Comparison of ENCODE assay signal across 25 mouse cellular contexts in genomic region chr16:97110028-97110427, GRCm38 (mm10).
DNase-seq lines count a peak whose midpoint lies in the region; ATAC-seq lines count a peak whose summit lies in the region.
"Had no signal": no experiment of that assay in that cellular context is flagged by ENCODE, and none has a peak within 500 bp of the region (broad histone marks: within the 10 kb centered on the region; RNA-seq: fewer than 3 reads in every experiment).

No protein-coding gene starts in this region.

- H3K4me3 ChIP-seq in kidney, embryonic 16.5 days (ENCODE audit: low read length), result no peak overlapping the region
- H3K4me3 ChIP-seq: forebrain, embryonic 10.5 days; hindbrain, embryonic 15.5 days; intestine, embryonic 15.5 days; limb, embryonic 10.5 days; midbrain, embryonic 10.5 days had no signal

- peak; percentile 29 to 52 for DNase-seq in cerebellum, postnatal 10 days
- no peak for DNase-seq in cerebellum, postnatal 36 days
- DNase-seq in left cerebral cortex, postnatal 14 days (ENCODE audit: low spot score in 2 of 2), result peak; percentile 50 to 70
- no peak for DNase-seq in left cerebral cortex, postnatal 10 days (ENCODE audit: extremely low spot score in 1 of 2, low spot score in 2 of 2)
- peak; percentile 11 for DNase-seq in right cerebral cortex, postnatal 25 days
- DNase-seq in right cerebral cortex, postnatal 4 days, result no peak
- DNase-seq in gastrocnemius, adult 8-10 months (ENCODE audit: low spot score in 2 of 2), result no peak
- DNase-seq: adrenal gland, adult 8-10 months; cerebellum, adult 11-12 months; cerebellum, postnatal 25 days; heart, adult 18-20 months; heart, postnatal 36 days; kidney, adult 9 months; kidney, postnatal 4 days; layer of hippocampus, adult 9-11 months; liver, postnatal 0 days; thymus, postnatal 14 days had no signal

- no peak overlapping the region for H3K4me2 ChIP-seq in kidney, embryonic 16.5 days (replicated peaks; ENCODE audit: low read depth, low read length)
- H3K4me2 ChIP-seq: hindbrain, embryonic 15.5 days; intestine, embryonic 15.5 days had no signal

- no peaks in the 10 kb centered on the region for H3K9me3 ChIP-seq in kidney, embryonic 16.5 days (ENCODE audit: low read length)
- H3K9me3 ChIP-seq: forebrain, embryonic 10.5 days; hindbrain, embryonic 15.5 days; intestine, embryonic 15.5 days; limb, embryonic 10.5 days; midbrain, embryonic 10.5 days had no signal

- no peak overlapping the region for H3K9ac ChIP-seq in kidney, embryonic 16.5 days (replicated peaks; ENCODE audit: low read length)
- H3K9ac ChIP-seq: hindbrain, embryonic 15.5 days; intestine, embryonic 15.5 days; liver, postnatal 0 days had no signal

- intact Hi-C loops in left cerebral cortex, postnatal 14 days (cut with DNase I), result no loop called here
- intact Hi-C loops in left cerebral cortex, postnatal 10 days (cut with DNase I), result no loop called here

- H3K36me3 ChIP-seq in kidney, embryonic 16.5 days (ENCODE audit: insufficient read depth, low read length), result no peaks in the 10 kb centered on the region
- H3K36me3 ChIP-seq: forebrain, embryonic 10.5 days; hindbrain, embryonic 15.5 days; intestine, embryonic 15.5 days; limb, embryonic 10.5 days; midbrain, embryonic 10.5 days had no signal

- no peak for ATAC-seq in kidney, embryonic 16.5 days (ENCODE audit: low FRiP score, low TSS enrichment)
- ATAC-seq: CD4-positive, CD25-positive, alpha-beta regulatory T cell, adult 4 months; intestine, embryonic 15.5 days; liver, postnatal 0 days; Patski had no signal

- no peaks in the 10 kb centered on the region for H3K27me3 ChIP-seq in kidney, embryonic 16.5 days (ENCODE audit: insufficient read depth, low read length)
- H3K27me3 ChIP-seq: hindbrain, embryonic 15.5 days; intestine, embryonic 15.5 days had no signal

- 58% methylated on average over 4 of the region's 4 CpGs for WGBS in kidney, embryonic 16.5 days

- H3K27ac ChIP-seq in kidney, embryonic 16.5 days (ENCODE audit: low read length), result no peak overlapping the region
- H3K27ac ChIP-seq: forebrain, embryonic 10.5 days; hindbrain, embryonic 15.5 days; intestine, embryonic 15.5 days; limb, embryonic 10.5 days; midbrain, embryonic 10.5 days had no signal

- H3K4me1 ChIP-seq in kidney, embryonic 16.5 days (ENCODE audit: insufficient read depth, low read length), result no peaks in the 10 kb centered on the region
- H3K4me1 ChIP-seq: forebrain, embryonic 10.5 days; hindbrain, embryonic 15.5 days; intestine, embryonic 15.5 days; limb, embryonic 10.5 days; midbrain, embryonic 10.5 days had no signal

Comparison
In these comparisons a context has a peak if more than half of its experiments do, and no peak if none do; other contexts are left out.
1. DNase-seq: peak in cerebellum, postnatal 10 days (2 of 2), left cerebral cortex, postnatal 14 days (2 of 2) and right cerebral cortex, postnatal 25 days (single experiment); none in cerebellum, postnatal 36 days (0 of 2), left cerebral cortex, postnatal 10 days (0 of 2), right cerebral cortex, postnatal 4 days (single experiment) and gastrocnemius, adult 8-10 months (0 of 2).